Mouse (Mus musculus) liver, adult 10 weeks (tissue): ENCODE measurements around the gene Cnnm2. TPM values are rescaled to one million over a fixed set of nuclear protein-coding genes. Genes with fewer than 3 reads are reported as not detected.

Experiments
- polyA plus RNA-seq: library from polyadenylated mRNA; stranded (reverse); fragments of 350-450 nt; fragmentation: Illumina TruSeq; extraction: RNeasy Lipid Tissue Mini Kit (QIAGEN cat#74804); gene quantifications from one replicate; pipeline ENCODE4 v1.2.3, GENCODE M21; 2014; ENCODE audit warnings: low read depth, low replicate concordance

Gene Cnnm2
- 1.3 TPM for polyA plus RNA-seq

GRCm38 (mm10) chr19:46761247-46761946, at the start of gene Cnnm2:
TSS of gene Cnnm2 (plus strand) at chr19:46761596.

Other genes starting within 250 kb of the Cnnm2 start
- gene Arl3, start 188.4 kb upstream of the Cnnm2 start, polyA plus RNA-seq, result 20.6 TPM
- gene Sfxn2, start 188.2 kb upstream of the Cnnm2 start, polyA plus RNA-seq, result 31.0 TPM
- 28.1 TPM for gene Wbp1l, start 162.5 kb upstream of the Cnnm2 start, polyA plus RNA-seq
- gene Cyp17a1, start 88.4 kb upstream of the Cnnm2 start, polyA plus RNA-seq, result 131 TPM
- 15.0 TPM for gene Borcs7, start 71.7 kb upstream of the Cnnm2 start, polyA plus RNA-seq
- 36.4 TPM for gene As3mt, start 54.1 kb upstream of the Cnnm2 start, polyA plus RNA-seq